Mouse (Mus musculus) lung, adult 2 months (tissue): ENCODE data around the gene Arl3. TPM values are rescaled to one million over a fixed set of nuclear protein-coding genes. Genes with fewer than 3 reads are reported as not detected.

Source experiments
- DNase-seq: peaks from one replicate; pipeline ENCODE4 v3.0.0; 2022
- H3K4me1 ChIP-seq: fragments of 200-500 bp; 2 replicates; pipeline ENCODE4 v1.6.1; 2011; ENCODE audit warnings: low read length; ENCODE audit not compliant: control insufficient read depth, insufficient read depth
- H3K4me3 ChIP-seq: fragments of 200-500 bp; replicated peaks from 2 replicates; pipeline ENCODE3; 2011; ENCODE audit warnings: low read depth, mild to moderate bottlenecking, control low read depth, low read length; ENCODE audit errors: extremely low read depth
- CTCF ChIP-seq: fragments of 200-500 bp; IDR thresholded peaks from 2 replicates; pipeline ENCODE4 v1.5.1; 2011; ENCODE audit warnings: mild to moderate bottlenecking, low read length, control low read depth; ENCODE audit not compliant: insufficient read depth
- POLR2A ChIP-seq: fragments of 200-500 bp; IDR thresholded peaks from 2 replicates; pipeline ENCODE4 v1.6.1; 2011; ENCODE audit warnings: low read depth, mild to moderate bottlenecking, control low read depth, low read length, borderline replicate concordance; ENCODE audit errors: extremely low read depth
- WGBS: fragments of 180-500 bp; shearing (Covaris S2); methylation state at CpG from one replicate; pipeline ENCODE4 v1.1.7; 2018; 5-methylcytosine and 5-hydroxymethylcytosine counted together
- polyA plus RNA-seq: library from polyadenylated mRNA; depleted of rRNA; stranded (reverse); fragments of >200 nt; gene quantifications from 2 replicates; pipeline ENCODE4 v1.2.3, GENCODE M21; 2012

Gene Arl3
- polyA plus RNA-seq, 1 experiment: 27.1 TPM

DNA sequence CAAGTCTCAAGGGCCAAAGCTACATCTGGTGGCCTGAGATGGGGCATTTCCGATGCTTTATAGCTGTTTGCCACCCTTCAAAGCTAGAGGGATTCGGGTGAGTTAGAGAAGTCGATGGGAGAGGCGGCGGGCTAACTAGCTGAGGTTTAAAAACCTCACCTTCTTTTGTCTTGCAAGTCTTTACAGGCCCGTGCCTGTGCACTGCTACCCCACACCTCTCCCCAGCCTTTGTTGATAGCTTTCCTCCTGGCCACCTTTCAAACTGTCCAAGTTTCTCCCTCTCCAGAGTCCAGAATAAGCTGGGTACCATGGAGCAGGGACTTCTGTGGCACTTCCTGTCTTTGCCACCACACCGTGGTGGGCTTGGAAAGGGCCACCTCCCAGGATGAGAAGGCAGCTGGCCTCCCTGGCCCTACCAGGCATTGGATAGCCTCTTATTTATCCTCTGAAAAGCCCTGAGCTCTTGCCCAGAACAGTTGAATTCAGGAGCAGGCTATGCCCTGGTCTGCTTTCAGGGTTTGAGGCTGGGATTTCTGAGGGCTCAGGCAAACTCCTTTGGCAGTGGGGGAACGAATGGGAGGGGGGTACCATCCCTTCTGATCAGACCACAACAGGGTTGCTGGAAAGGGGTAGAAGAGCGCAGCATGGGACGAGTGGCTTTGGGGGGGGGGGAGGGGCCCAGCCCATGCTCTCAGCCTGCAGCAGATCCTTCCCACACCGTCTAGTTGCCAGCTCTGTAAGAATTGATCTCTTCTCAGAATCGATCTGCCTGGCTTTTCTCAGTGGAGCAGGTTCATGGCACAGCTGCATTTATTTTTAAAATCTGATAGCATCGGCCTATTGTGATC is 43.2 kb downstream of the Arl3 start:
- TF ChIP-seq CTCF: no peak
- no peak for TF ChIP-seq POLR2A
- DNase-seq: no peak
- Histone ChIP-seq H3K4me1 (peaks cover 30% of the 10 kb centered on the region), H3K4me3 (no peak overlapping the region)
- WGBS: 44% methylated on average over 13 of the region's 13 CpGs

DNA sequence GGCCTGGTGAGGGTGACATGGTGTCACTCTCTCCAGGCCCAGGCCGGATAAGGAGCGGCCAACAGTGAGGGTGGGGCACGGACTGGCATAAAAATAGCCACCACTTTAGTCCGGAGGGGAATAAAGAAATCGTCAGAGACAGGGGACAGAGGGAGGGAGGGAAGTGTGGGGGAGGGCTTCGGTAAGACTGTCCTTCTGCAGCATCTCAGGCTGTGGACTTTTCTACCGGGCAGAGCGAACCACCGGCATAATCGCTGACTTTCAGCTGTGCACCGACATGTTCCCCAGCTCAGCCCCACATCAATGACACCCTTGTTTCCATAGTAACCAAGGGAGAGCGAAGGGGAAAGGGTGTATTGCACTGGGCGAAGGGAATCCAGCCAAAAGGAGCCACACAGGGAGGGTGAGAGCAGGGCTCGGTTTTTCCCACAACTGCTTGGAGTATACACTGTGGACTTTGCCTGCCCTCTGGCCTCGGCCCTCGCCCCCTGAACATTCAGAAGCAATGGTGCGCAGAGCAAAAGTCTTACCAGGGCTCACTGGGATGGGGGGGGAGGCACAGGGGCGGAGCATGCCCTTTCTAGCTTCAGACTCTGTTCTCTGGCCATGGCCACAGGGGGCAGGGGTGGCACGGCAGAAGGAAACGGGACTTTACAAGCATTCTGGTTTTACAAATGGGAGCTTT is 44.3 kb downstream of the Arl3 start:
- H3K4me3 ChIP-seq: peak overlapping the region; percentile 37
- DNase-seq: peak; percentile 59
- H3K4me1 ChIP-seq: peaks cover 40% of the 10 kb centered on the region
- TF ChIP-seq POLR2A (peak; percentile 15; the same call in 1 of the 2 replicates), CTCF (0 out of 2 replicates have a peak, but pooled peaks have one; percentile 23)
- 2% methylated on average over 20 of the region's 20 CpGs for WGBS

DNA sequence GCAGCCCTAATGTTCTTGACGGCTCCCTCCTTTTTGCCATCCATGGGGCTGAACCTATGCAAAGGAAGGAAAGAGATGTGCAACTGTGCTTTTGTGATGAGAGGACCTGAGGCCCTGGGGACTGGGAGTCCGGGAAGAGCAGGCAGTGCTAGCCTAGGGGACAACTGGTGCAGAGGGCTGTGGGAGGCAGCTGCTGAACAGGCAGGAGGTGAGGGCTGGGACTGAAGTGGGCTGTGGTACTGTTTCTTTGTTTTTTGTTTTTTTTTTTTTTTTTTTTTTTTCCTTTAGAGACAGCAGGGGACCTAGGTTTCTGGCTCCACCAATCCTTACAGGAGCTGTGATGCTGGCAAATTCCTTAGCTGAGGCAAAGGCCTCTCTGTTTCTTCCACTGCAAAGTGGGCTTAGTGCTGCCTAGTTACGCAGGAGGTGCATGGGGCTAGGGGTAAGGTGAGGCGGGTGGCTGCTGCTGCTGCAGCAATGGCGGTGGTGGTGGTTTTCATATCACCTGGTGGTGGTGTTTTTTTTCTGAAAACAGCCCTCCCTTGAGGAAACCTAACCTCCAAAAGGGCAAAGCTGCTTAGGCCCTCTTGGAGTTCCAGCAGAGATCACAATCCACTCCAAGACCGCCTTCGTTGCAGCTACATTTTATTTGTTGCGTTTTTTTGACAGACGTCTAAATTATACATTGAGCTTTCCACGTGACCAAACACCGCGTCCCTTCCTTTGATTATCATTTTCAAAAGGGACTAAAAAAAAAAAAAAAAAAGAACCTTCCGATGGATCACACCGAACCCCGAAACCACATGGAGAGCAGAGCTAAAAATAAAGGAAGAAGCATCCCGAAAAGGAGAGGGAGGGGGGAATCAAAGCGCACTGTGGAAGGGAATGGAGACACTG is 45.1 kb downstream of the Arl3 start:
- 37% methylated on average over 17 of the region's 17 CpGs for WGBS
- peaks cover 46% of the 10 kb centered on the region for H3K4me1 ChIP-seq
- DNase-seq: no peak
- no peak overlapping the region for H3K4me3 ChIP-seq
- no peak for TF ChIP-seq CTCF
- TF ChIP-seq POLR2A: no peak

GRCm38 (mm10) chr19:46525691-46526631 is 47.0 kb downstream of the Arl3 start:
- no peak for TF ChIP-seq CTCF
- no peak for TF ChIP-seq POLR2A
- H3K4me1 ChIP-seq: peaks cover 48% of the 10 kb centered on the region
- no peak overlapping the region for H3K4me3 ChIP-seq
- WGBS: 77% methylated on average over 10 of the region's 10 CpGs
- no peak for DNase-seq

DNA sequence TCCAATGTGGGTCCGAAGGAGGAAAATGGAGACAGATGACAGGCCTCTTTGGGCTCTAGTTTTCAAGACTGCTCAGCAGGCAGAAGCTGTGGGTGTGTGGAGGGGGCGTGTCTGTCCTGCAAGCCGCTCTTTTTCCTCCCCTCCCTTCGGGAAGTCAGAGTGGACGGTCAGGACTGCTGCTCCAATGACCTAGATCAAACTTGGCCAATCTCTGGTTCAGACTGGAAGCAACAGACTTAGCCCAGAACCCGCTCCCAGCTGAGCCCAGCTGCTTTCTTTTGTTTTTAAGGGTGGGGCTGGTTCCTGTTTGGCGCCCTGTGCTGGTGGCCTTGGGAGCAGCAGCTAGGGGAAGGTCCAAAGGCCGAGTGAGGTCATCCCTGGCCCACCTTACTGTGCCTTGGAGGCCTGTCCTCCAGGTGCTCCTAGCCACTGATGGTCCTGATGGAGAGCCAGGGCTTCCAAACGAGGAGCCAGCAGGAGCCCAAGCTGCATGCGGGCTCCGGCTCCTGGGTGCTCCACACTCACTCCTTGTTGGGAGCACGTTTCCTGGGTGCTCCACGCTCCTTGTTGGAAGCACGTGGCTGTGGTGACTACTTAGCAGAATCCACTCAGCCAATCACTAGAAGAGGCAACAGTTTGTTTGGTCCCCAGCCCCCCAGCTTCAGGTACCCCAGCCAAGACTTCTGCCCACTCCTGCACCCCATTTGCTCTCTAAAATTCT is 48.2 kb downstream of the Arl3 start:
- Histone ChIP-seq H3K4me3 (no peak overlapping the region), H3K4me1 (peaks cover 38% of the 10 kb centered on the region)
- peak; percentile 69 for DNase-seq
- TF ChIP-seq CTCF: 0 out of 2 replicates have a peak, but pooled peaks have one; percentile 31
- peak; percentile 21; the same call in 1 of the 2 replicates for TF ChIP-seq POLR2A
- 11% methylated on average over 14 of the region's 14 CpGs for WGBS

DNA sequence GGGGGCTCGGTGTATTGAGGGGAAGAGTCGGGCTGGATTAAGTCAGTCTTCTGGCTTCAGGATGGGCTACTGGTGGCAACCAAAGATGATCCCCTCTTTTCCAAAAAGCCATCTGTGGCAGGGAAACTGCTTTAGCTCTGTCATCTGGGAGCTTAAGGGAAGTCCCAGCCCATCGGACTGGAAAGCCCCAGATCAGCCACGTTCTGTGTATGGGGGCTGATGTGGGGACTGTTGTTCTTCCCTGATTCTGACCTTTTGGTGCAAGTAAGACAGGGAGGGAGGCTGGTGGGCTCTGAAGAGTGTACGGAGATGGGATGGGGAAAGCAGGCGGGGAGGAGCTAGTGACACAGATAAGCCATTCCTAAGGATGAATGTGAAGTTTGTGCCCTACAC is 48.9 kb downstream of the Arl3 start:
- Histone ChIP-seq H3K4me3 (no peak overlapping the region), H3K4me1 (peaks cover 33% of the 10 kb centered on the region)
- TF ChIP-seq CTCF: no peak
- no peak for TF ChIP-seq POLR2A
- no peak for DNase-seq
- WGBS: 19% methylated on average over 6 of the region's 6 CpGs

DNA sequence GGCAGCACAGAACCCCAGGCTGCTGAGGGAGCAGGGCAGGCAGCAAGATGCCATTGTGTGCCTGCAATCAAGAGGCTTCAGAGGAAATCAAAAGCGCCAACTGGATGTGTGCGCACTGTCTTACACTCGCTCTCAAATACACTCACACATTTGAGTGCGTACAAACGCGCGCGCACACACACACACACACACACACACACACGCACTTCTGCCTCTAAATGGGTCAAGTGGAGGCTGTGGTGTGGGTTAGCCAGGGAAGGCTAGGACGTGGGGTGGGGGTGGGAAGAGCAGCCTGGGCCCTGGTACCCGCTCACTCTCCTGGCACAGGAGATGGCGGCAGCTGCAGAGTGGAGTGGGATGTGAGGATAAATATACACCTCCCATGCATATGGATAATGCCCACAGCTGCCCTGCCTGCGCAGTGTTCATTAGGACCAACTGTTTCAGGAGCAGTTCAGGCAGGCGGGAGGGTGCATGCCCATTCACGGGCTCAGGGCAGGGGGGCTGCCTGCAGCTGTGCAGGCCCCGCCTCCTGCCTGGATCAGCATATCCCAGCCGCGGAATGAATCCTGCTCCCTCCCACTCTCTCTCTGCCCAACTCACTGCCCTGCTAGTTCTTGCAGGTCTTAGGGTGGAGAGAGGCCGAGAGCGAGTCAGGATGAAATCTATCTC is 49.4 kb downstream of the Arl3 start:
- no peak overlapping the region for H3K4me3 ChIP-seq
- peak; percentile 46 for DNase-seq
- no peak for TF ChIP-seq POLR2A
- TF ChIP-seq CTCF: no peak
- peaks cover 31% of the 10 kb centered on the region for H3K4me1 ChIP-seq
- 20% methylated on average over 20 of the region's 20 CpGs for WGBS

DNA sequence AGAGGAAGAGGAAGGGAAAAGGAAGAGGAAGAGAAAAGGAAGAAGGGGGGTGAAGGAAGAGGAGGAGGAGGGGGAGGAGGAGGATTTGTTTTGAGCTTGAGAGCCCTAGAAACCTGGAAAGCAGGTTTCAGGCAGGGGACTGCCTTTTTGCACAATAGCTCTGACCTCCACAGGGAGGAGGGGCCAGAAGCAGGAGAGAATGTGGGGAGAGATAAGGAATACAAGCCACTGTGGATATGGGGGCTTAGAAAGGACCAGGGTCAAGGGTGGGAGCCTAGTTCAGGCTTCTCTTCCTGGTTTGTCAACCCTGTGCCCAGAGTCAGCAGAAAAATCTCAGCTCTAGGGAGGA is 49.9 kb downstream of the Arl3 start:
- no peak for TF ChIP-seq POLR2A
- Histone ChIP-seq H3K4me3 (no peak overlapping the region), H3K4me1 (peaks cover 33% of the 10 kb centered on the region)
- DNase-seq: peak; percentile 26
